Mouse (Mus musculus) heart, embryonic 10.5 days (tissue): ENCODE data around the gene Hoxa6. TPM values are rescaled to one million over a fixed set of nuclear protein-coding genes. Genes with fewer than 3 reads are reported as not detected.

Experiments
- DNase-seq: peaks from one replicate; pipeline ENCODE4 v3.0.0-alpha.2; 2017; ENCODE audit warnings: low spot score
- H3K27ac ChIP-seq: fragments of 300-500 bp; sonication (generic); 2 replicates; pipeline ENCODE4 v1.5.1; 2016; ENCODE audit warnings: mild to moderate bottlenecking
- H3K27me3 ChIP-seq: fragments of 300-500 bp; sonication (generic); 2 replicates; pipeline ENCODE4 v1.6.1; 2016; ENCODE audit warnings: mild to moderate bottlenecking; ENCODE audit not compliant: poor library complexity, insufficient read depth, severe bottlenecking
- H3K36me3 ChIP-seq: fragments of 300-500 bp; sonication (generic); 2 replicates; pipeline ENCODE4 v1.6.1; 2016; ENCODE audit warnings: mild to moderate bottlenecking, moderate library complexity
- H3K4me1 ChIP-seq: fragments of 300-500 bp; sonication (generic); 2 replicates; pipeline ENCODE4 v1.6.1; 2016; ENCODE audit warnings: mild to moderate bottlenecking
- H3K4me3 ChIP-seq: fragments of 300-500 bp; sonication (generic); 2 replicates; pipeline ENCODE4 v1.5.1; 2016; ENCODE audit warnings: mild to moderate bottlenecking, moderate library complexity
- H3K9me3 ChIP-seq: fragments of 300-500 bp; sonication (generic); 2 replicates; pipeline ENCODE4 v1.6.1; 2016; ENCODE audit warnings: mild to moderate bottlenecking, moderate library complexity
- WGBS: fragments of 180-500 bp; shearing (Covaris S2); methylation state at CpG from one replicate; pipeline ENCODE4 v1.1.7; 2016; 5-methylcytosine and 5-hydroxymethylcytosine counted together
- polyA plus RNA-seq: library from polyadenylated mRNA; unstranded; fragments of >200 nt; fragmentation: Nextera tagmentation; extraction: Ambion mirVana; gene quantifications from 2 replicates; pipeline ENCODE4 v1.2.1, GENCODE M21; 2016

Hoxa6 gene
- polyA plus RNA-seq, 1 experiment from 2014 or later: 0.30 TPM

- peak; percentile 66 for DNase-seq
- 0 out of 2 replicates have a peak overlapping the region, but pooled peaks have one; percentile 32 for H3K4me3 ChIP-seq
- peaks cover 15% of the 10 kb centered on the region for H3K4me1 ChIP-seq
- no peak overlapping the region for H3K27ac ChIP-seq
- H3K27me3 ChIP-seq: peaks cover 99% of the 10 kb centered on the region
- 4% methylated on average over 3 of the region's 3 CpGs for WGBS
- H3K36me3 ChIP-seq: no peaks in the 10 kb centered on the region
- H3K9me3 ChIP-seq: no peaks in the 10 kb centered on the region
These were observed 38.4 kb upstream of the Hoxa6 start for GRCm38 (mm10) chr6:52246916-52247315.

- Histone ChIP-seq H3K27ac (no peak overlapping the region), H3K9me3 (no peaks in the 10 kb centered on the region), H3K4me3 (peak overlapping the region; percentile 32), H3K4me1 (peaks cover 15% of the 10 kb centered on the region), H3K36me3 (no peaks in the 10 kb centered on the region), H3K27me3 (peaks cover 99% of the 10 kb centered on the region)
- peak; percentile 75 for DNase-seq
- under 1% methylated on average over 26 of the region's 26 CpGs for WGBS
These were observed 37.9 kb upstream of the Hoxa6 start for GRCm38 (mm10) chr6:52246403-52246803.

- under 1% methylated on average over 20 of the region's 20 CpGs for WGBS
- H3K36me3 ChIP-seq: no peaks in the 10 kb centered on the region
- peak within 1 kb of the TSS; percentile 46 for H3K4me3 ChIP-seq
- peaks cover 15% of the 10 kb centered on the region for H3K4me1 ChIP-seq
- no peak within 1 kb of the TSS for H3K27ac ChIP-seq
- peak; percentile 72 for DNase-seq
- peaks cover 99% of the 10 kb centered on the region for H3K27me3 ChIP-seq
- no peaks in the 10 kb centered on the region for H3K9me3 ChIP-seq
These were observed 37.2 kb upstream of the Hoxa6 start, which contains the start of gene Hoxa11 for GRCm38 (mm10) chr6:52245757-52246142. Hoxa11 (minus strand) TSS chr6:52245810.

- no peaks in the 10 kb centered on the region for H3K9me3 ChIP-seq
- under 1% methylated on average over 71 of the region's 71 CpGs for WGBS
- H3K27ac ChIP-seq: no peak overlapping the region
- peak; percentile 72 for DNase-seq
- peaks cover 16% of the 10 kb centered on the region for H3K4me1 ChIP-seq
- peaks cover 99% of the 10 kb centered on the region for H3K27me3 ChIP-seq
- peak overlapping the region; percentile 46 for H3K4me3 ChIP-seq
- H3K36me3 ChIP-seq: no peaks in the 10 kb centered on the region
These were observed 36.7 kb upstream of the Hoxa6 start for GRCm38 (mm10) chr6:52245040-52245756.

GRCm38 (mm10) chr6:52244471-52245039 is 36.0 kb upstream of the Hoxa6 start:
- Histone ChIP-seq H3K27me3 (peaks cover 99% of the 10 kb centered on the region), H3K27ac (no peak overlapping the region), H3K9me3 (no peaks in the 10 kb centered on the region), H3K4me1 (peaks cover 18% of the 10 kb centered on the region), H3K4me3 (peak overlapping the region; percentile 46), H3K36me3 (no peaks in the 10 kb centered on the region)
- WGBS: 1% methylated on average over 23 of the region's 23 CpGs
- peak; percentile 65 for DNase-seq

GRCm38 (mm10) chr6:52243681-52244121 is 35.2 kb upstream of the Hoxa6 start:
- Histone ChIP-seq H3K27me3 (peaks cover 99% of the 10 kb centered on the region), H3K9me3 (no peaks in the 10 kb centered on the region), H3K4me3 (no peak overlapping the region), H3K36me3 (no peaks in the 10 kb centered on the region), H3K4me1 (peaks cover 13% of the 10 kb centered on the region; the same call in 1 of the 2 replicates), H3K27ac (no peak overlapping the region)
- peak; percentile 74 for DNase-seq
- WGBS: 1% methylated on average over 12 of the region's 12 CpGs

- Histone ChIP-seq H3K4me1 (peaks cover 9% of the 10 kb centered on the region; the same call in 1 of the 2 replicates), H3K27ac (no peak overlapping the region), H3K36me3 (no peaks in the 10 kb centered on the region), H3K4me3 (no peak overlapping the region), H3K9me3 (no peaks in the 10 kb centered on the region), H3K27me3 (peaks cover 99% of the 10 kb centered on the region)
- DNase-seq: peak; percentile 57
- 4% methylated on average over 4 of the region's 4 CpGs for WGBS
These were observed 34.3 kb upstream of the Hoxa6 start for GRCm38 (mm10) chr6:52242801-52243332.

GRCm38 (mm10) chr6:52241001-52241621 is 32.6 kb upstream of the Hoxa6 start:
- no peak overlapping the region for H3K27ac ChIP-seq
- peaks cover 99% of the 10 kb centered on the region for H3K27me3 ChIP-seq
- H3K36me3 ChIP-seq: no peaks in the 10 kb centered on the region
- H3K4me1 ChIP-seq: peaks cover 9% of the 10 kb centered on the region; the same call in 1 of the 2 replicates
- H3K9me3 ChIP-seq: no peaks in the 10 kb centered on the region
- H3K4me3 ChIP-seq: no peak overlapping the region; the same call in 1 of the 2 replicates
- peak; percentile 70 for DNase-seq
- WGBS: 3% methylated on average over 9 of the region's 9 CpGs

- Histone ChIP-seq H3K27me3 (peaks cover 99% of the 10 kb centered on the region), H3K4me1 (peaks cover 9% of the 10 kb centered on the region; the same call in 1 of the 2 replicates), H3K36me3 (no peaks in the 10 kb centered on the region), H3K27ac (no peak within 1 kb of the TSS), H3K9me3 (no peaks in the 10 kb centered on the region), H3K4me3 (peak within 1 kb of the TSS; percentile 46)
- WGBS: under 1% methylated on average over 35 of the region's 35 CpGs
- peak; percentile 89 for DNase-seq
These were observed 32.0 kb upstream of the Hoxa6 start, which contains the start of gene Hoxa10 for GRCm38 (mm10) chr6:52240389-52241000. Hoxa10 (minus strand) TSS chr6:52240854.

GRCm38 (mm10) chr6:52239625-52240388 is 31.3 kb upstream of the Hoxa6 start:
- Histone ChIP-seq H3K4me1 (peaks cover 4% of the 10 kb centered on the region; the same call in 1 of the 2 replicates), H3K27ac (no peak overlapping the region), H3K27me3 (peaks cover 99% of the 10 kb centered on the region), H3K36me3 (no peaks in the 10 kb centered on the region), H3K4me3 (peak overlapping the region; percentile 46), H3K9me3 (no peaks in the 10 kb centered on the region)
- 2% methylated on average over 30 of the region's 30 CpGs for WGBS
- DNase-seq: peak; percentile 72

GRCm38 (mm10) chr6:52238976-52239375 is 30.5 kb upstream of the Hoxa6 start:
- DNase-seq: no peak
- Histone ChIP-seq H3K27me3 (peaks cover 99% of the 10 kb centered on the region), H3K9me3 (no peaks in the 10 kb centered on the region), H3K4me1 (peaks cover 9% of the 10 kb centered on the region), H3K36me3 (no peaks in the 10 kb centered on the region), H3K27ac (no peak overlapping the region), H3K4me3 (no peak overlapping the region)
- WGBS: 2% methylated on average over 7 of the region's 7 CpGs

GRCm38 (mm10) chr6:52238155-52238545 is 29.6 kb upstream of the Hoxa6 start:
- peak; percentile 64 for DNase-seq
- Histone ChIP-seq H3K36me3 (no peaks in the 10 kb centered on the region), H3K27ac (no peak overlapping the region), H3K27me3 (peaks cover 99% of the 10 kb centered on the region), H3K9me3 (no peaks in the 10 kb centered on the region), H3K4me3 (no peak overlapping the region), H3K4me1 (peaks cover 15% of the 10 kb centered on the region)
- WGBS: under 1% methylated on average over 7 of the region's 7 CpGs
